Mouse (Mus musculus) adrenal gland, adult 8-10 months (tissue): ENCODE data around the gene C1ql4. TPM values are rescaled to one million over a fixed set of nuclear protein-coding genes. Genes with fewer than 3 reads are reported as not detected.
"Not testable (repeated sequence)": the region's sequence is repeated elsewhere in the genome, so short reads cannot be mapped to it uniquely, and the experiment has no call there.

Experiments
- DNase-seq: peaks from one replicate; pipeline ENCODE4 v3.0.0; 2022
- total RNA-seq, 4 experiments: library from RNA; stranded (reverse); gene quantifications; 2 replicates each; pipeline ENCODE4 v1.2.4; 2022

The C1ql4 gene
- total RNA-seq, 4 experiments from 2014 or later: not detected

- DNase-seq: no peak
Measured at GRCm38 (mm10) chr15:99074019-99074599, 13.5 kb downstream of the C1ql4 start, which contains the start of gene Troap. Gene Troap, plus strand, starts transcription at chr15:99074575.

DNA sequence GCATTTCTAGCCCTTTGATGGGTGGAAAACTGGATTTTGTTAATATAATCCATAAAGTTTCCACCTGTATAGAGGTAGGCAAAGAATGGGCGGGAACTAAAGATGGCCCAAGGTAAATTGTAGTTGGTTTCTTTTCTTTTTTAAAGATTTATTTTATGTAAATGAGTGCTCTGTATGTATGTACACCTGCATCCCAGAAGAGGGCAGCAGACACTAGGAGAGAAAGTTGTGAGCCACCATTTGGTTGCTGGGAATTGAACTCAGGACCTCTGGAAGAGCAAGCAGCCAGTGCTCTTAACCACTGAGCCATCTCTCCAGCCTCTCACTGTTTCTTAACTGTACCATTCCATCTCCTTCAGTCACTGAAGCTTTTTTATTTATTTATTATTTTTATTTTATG is 15.6 kb downstream of the C1ql4 start:
- DNase-seq: no peak

DNA sequence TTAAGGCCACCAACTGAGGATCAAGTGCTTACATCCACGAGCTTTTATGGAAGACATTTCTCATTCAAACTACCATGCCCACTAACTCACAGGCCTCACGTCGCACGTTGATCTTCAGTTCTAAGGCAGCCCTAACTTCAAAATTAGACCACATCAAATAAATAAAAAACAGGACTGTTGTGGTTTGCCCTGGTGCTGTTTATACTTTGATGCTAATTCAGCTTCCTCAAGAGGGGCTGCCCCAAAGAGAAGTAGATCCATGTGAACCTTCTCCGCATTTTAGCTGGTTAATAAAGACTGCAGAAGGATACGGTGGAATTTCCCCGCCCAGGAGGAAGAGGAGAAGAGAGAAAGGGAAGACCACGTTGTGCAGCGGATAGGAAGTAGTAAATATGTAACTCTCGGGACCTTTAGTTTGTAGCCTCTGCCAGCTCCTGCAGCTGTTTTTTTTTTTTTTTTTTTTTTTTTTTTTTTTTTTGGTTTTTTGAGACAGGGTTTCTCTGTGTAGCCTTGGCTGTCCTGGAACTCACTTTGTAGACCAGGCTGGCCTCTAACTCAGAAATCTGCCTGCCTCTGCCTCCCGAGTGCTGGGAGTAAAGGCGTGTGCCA is 22.0 kb downstream of the C1ql4 start:
- no peak for DNase-seq

DNA sequence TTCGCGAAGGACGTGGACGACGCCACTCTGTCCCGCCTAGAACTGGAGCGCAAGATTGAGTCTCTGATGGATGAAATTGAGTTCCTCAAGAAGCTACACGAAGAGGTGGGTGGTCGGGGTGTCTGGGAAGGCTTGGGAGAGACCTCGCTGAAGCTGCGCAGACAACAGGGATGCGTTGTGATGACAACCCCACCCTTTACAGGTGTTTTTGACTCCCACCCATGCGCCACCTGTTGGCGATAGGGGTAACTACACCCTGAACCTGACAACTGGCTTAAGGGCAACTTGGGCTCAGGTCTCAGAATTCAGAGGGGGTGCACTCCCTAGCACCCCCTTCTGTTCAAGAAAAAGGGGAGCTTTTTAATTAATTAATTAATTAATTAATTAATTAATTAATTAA is 31.3 kb downstream of the C1ql4 start:
- no peak for DNase-seq

GRCm38 (mm10) chr15:99055511-99055961 is 32.1 kb downstream of the C1ql4 start:
- DNase-seq: no peak

GRCm38 (mm10) chr15:99055040-99055439 is 32.6 kb downstream of the C1ql4 start, which contains the start of gene Prph:
Gene Prph, plus strand, starts transcription at chr15:99055174.
- DNase-seq: no peak

DNA sequence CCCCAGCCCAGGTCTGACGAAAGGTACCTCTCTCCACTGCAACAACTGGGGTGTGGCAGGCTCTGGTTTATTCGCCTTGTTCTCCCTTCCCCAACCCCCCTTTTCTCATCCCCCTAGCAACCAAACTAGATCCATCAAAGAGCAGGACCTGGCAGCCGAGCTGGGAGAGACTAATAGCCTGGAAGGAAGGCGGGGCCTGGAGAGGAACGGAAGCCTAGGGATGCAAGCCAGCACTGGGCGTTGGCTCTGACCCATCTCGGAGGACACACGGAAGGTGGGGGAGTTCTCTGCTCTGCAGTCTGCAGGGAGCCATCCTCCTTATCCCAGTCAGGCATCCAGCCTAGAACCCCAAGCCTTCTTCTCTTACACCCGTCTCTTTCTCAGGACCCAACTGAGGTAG is 34.2 kb downstream of the C1ql4 start:
- DNase-seq: no peak

- DNase-seq: no peak
Measured at GRCm38 (mm10) chr15:99049473-99050253, 38.0 kb downstream of the C1ql4 start.

DNA sequence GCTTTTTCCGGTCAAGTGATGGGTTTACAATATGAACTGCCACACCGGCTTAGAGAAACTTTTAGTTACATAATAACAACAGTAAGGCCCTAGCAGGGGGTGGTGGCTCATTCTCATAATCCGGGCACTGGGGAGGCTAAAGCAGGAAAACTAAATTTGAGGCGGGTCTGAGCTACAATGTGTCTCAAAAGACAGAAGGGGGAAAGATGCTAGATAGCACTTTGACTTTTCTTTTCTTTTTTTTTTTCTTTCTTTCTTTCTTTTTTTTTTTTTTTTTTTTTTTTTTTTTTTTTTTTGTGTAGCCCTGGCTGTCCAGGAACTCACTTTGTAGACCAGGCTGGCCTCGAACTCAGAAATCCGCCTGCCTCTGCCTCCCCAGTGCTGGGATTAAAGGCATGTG is 41.9 kb downstream of the C1ql4 start:
- DNase-seq: not testable (repeated sequence)

DNA sequence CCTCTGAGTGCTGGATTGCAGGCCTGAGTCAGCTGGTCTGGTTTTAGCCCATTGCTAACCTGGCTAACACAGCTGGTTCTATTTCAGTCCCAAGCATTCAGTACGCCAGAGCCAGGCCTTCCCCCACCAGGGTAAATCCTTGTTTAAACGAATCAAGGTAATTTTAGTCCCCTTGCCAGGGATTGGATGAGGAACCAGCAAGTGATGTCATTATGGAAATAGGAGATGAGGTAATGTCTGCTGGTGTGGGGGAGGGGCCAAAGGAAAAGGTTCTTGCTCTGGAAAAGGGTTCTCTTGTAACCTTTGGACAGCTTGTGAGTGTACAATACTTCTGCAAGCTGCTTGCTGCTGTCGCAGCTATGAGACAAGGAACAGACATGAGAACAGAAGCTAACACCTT is 42.8 kb downstream of the C1ql4 start:
- no peak for DNase-seq

GRCm38 (mm10) chr15:99042334-99042733 is 45.3 kb downstream of the C1ql4 start:
- no peak for DNase-seq

DNA sequence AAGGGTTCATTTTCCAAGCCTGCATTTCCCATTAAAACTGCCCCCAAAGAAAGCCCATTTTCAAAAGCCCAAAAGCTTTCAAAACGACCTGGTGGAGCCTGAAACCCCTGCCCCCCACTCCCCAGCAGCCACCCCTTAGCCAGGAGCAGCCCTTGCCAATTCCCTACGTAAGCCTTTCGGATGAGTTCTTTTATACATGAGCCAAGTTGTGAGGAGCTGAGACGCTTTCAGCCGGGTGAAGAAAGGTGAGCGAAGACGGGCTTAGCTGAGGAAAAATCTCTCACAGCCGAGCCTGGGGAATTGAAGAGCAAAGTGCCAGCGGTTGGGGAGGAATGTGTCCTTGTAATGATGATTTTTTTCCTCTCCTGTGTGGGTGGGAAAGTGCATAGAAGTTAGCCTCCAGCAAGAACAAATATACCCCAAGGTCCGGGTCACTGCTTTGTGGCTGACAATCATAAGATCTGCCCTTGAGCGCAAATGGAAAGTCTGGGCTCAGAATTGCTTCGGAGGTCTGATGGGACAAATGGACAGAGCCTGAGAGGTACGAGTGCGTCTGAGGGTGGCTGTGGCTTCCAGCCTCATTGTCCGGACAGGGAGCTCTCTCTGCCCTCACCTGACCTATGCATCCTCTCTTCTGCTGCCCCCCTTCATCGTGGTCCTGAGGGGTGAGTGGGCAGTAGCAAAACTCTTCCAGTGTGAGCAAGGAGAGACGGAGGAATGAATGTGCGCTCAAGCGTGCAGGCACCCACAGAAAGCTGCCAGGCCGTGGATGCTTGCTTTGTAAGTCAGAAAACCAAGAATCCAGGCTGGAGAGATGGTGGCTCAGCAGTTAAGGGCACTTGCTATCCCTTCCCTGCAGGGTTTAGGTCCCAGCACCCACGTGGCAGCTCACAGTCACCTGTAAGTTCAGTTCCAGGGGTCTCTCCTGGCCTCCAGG is 46.4 kb downstream of the C1ql4 start:
- peak; percentile 48 for DNase-seq

DNA sequence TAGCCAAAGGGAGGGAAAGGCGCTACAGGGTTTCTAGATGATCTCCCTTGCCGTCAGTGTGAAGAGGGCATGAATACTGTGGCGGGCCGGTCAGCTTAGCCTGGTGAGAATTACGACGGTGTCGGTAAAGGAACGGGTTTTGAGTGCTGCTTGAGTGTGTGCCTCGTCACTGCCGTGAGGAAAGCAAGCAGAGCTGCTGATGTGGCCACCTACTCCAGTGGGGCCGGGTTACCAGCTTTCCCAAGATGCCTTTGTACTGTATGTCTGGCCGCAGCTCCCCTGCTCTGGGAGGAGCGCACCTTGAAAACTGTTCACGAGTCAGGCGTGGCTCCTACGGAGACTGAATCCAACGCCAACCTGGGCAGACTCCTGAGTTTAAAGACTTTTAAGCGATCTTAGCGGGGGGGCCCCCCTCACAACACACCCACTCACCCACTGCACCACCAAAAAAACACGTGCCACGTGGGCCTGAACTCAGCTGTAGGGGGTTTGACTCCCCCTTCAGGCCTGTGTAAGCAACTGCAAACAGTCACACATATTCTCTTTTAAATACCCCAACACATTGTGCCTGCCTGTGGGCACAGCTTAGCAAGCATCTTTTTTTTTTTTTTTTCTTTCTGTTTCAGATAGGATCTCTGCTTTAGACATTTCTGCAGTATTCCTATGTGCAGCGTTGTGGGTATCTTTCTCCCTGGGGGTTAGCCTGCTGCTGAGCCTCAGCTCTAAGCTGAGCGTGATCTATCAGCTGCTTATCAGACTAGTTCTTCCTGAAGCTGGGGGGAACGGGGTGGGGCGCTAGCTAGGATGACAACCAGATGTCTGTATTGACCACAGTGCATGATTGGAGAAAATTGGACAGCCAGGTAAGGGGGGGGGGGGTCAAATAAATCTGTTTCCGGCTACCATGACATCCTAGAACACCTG is 47.4 kb downstream of the C1ql4 start:
- no peak for DNase-seq

DNA sequence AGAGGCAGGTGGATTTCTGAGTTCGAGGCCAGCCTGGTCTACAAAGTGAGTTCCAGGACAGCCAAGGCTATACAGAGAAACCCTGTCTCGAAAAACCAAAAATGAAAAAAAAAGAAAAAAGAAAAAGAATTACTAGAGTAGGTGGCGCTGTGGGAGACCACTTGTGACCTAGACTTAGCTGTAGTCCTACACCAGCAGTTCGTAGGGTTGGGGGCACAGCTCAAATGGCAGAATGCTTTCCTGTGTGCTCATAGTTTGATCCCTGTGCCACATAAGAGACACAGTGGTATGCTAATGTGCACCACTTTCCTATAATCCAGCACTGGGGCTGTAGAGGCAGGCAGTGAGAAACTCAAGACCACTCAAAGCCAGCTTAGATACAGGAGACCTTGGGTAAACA is 48.3 kb downstream of the C1ql4 start:
- DNase-seq: no peak

DNA sequence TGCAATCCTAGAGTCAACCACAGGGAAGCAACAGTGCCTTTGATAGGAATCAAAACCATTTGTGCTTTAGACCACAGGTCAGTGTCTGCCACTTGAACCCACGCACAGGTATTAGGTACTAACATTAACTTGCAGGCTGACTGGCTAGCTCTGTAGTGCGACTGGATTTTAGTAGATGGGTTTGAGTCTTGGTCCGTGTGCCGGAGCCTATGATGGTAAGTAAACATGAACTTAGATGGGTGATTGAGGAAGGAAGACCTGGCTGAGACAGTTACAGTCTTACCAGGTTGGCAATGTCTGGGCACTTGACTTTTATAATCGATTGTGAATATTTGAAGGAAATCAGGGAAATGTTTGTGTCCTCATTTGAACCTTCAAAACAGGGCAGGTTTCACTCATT is 48.8 kb downstream of the C1ql4 start:
- no peak for DNase-seq

DNA sequence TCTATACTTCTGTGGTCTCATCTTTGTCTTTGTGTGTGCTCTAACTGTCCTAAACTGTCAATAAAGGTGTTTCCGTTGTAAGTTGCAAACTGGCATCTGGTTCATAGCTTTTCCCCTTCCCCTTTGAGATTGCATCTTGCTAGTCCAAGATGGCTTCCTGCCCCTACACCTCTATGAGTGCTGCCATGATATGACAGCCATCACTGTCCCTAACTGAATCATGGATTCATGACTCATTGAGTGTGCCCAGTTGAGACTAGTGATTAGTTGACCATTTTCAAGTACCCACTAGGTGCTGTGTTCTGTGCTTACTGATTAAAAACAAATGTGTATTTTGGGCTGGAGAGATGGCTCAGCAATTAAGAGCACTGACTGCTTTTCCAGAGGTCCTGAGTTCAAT is 49.6 kb downstream of the C1ql4 start:
- DNase-seq: no peak

GRCm38 (mm10) chr15:99036249-99036905 is 51.2 kb downstream of the C1ql4 start:
- peak; percentile 34 for DNase-seq

DNA sequence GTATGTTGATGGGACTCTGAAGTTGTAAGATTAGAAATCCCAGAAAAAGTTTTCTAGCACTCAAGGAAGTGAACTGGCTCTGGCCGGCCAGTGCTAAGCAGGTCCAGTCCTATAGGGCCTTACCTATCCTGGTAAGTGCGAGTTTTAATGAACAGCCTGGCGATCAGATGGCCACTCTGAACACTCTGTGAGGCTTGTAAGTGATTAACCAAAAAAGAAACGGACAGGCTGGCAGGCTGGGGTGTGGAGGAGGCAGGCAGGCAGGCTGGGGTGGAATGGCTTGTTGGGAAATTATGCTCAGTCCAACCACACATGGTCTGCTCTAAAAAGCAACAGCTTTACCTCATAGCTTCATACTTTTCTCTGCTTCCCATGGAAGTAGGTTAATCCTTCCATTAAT is 52.2 kb downstream of the C1ql4 start:
- no peak for DNase-seq
